Mouse (Mus musculus) small intestine, adult 2 months (tissue): ENCODE results near the gene Kif1a. TPM values are rescaled to one million over a fixed set of nuclear protein-coding genes. Genes with fewer than 3 reads are reported as not detected.

Experiments used
- H3K27ac ChIP-seq: fragments of 200-500 bp; 2 replicates; pipeline ENCODE4 v1.5.1; 2012; ENCODE audit warnings: low read depth, low read length, control low read depth, inconsistent platforms; ENCODE audit not compliant: insufficient read depth
- H3K27me3 ChIP-seq: fragments of 200-500 bp; 2 replicates; pipeline ENCODE4 v1.6.1; 2012; ENCODE audit warnings: mild to moderate bottlenecking, moderate library complexity, low read length, inconsistent platforms; ENCODE audit not compliant: control insufficient read depth, insufficient read depth
- H3K36me3 ChIP-seq: fragments of 200-500 bp; 2 replicates; pipeline ENCODE4 v1.6.1; 2012; ENCODE audit warnings: mild to moderate bottlenecking, low read length, control low read depth, inconsistent platforms; ENCODE audit not compliant: control insufficient read depth, insufficient read depth
- H3K4me1 ChIP-seq: fragments of 200-500 bp; 2 replicates; pipeline ENCODE4 v1.6.1; 2012; ENCODE audit warnings: low read length, inconsistent platforms, mixed read lengths; ENCODE audit not compliant: control insufficient read depth, insufficient read depth, insufficient read length
- H3K4me3 ChIP-seq: fragments of 200-500 bp; 2 replicates; pipeline ENCODE4 v1.5.1; 2012; ENCODE audit warnings: low read depth, mild to moderate bottlenecking, control low read depth, inconsistent platforms, low read length, moderate library complexity
- CTCF ChIP-seq: fragments of 200-500 bp; IDR thresholded peaks from 2 replicates; pipeline ENCODE4 v1.5.1; 2012; ENCODE audit warnings: low read depth, mild to moderate bottlenecking, control low read depth, inconsistent platforms, low read length, moderate library complexity, mixed read lengths; ENCODE audit not compliant: insufficient replicate concordance, insufficient read length; ENCODE audit errors: extremely low read depth
- POLR2A ChIP-seq: fragments of 200-500 bp; IDR thresholded peaks from 2 replicates; pipeline ENCODE4 v1.6.1; 2012; ENCODE audit warnings: low read depth, mild to moderate bottlenecking, control low read depth, inconsistent platforms, low read length, moderate library complexity
- WGBS: fragments of 180-500 bp; shearing (Covaris S2); methylation state at CpG from one replicate; pipeline ENCODE4 v1.1.7; 2018; 5-methylcytosine and 5-hydroxymethylcytosine counted together
- polyA plus RNA-seq: library from polyadenylated mRNA; depleted of rRNA; stranded (reverse); fragments of >200 nt; gene quantifications from 2 replicates; pipeline ENCODE4 v1.2.3, GENCODE M21; 2012

The Kif1a gene
- polyA plus RNA-seq, 1 experiment, result 2.0 TPM

GRCm38 (mm10) chr1:93115471-93115870 lies 13.7 kb upstream of the Kif1a start:
- Histone ChIP-seq H3K36me3 (no peaks in the 10 kb centered on the region), H3K4me3 (peak overlapping the region; percentile 31), H3K4me1 (no peaks in the 10 kb centered on the region; the same call in 1 of the 2 replicates), H3K27ac (no peak overlapping the region), H3K27me3 (0 out of 2 replicates have a peak, but pooled peaks cover 3% of the 10 kb centered on the region)
- TF ChIP-seq POLR2A, result no peak
- no peak for TF ChIP-seq CTCF
- 22% methylated on average over 13 of the region's 13 CpGs for WGBS

- H3K27me3 ChIP-seq, result 0 out of 2 replicates have a peak, but pooled peaks cover 3% of the 10 kb centered on the region
- H3K4me1 ChIP-seq, result no peaks in the 10 kb centered on the region; the same call in 1 of the 2 replicates
- no peaks in the 10 kb centered on the region for H3K36me3 ChIP-seq
- WGBS, result 27% methylated on average over 21 of the region's 21 CpGs
- no peak overlapping the region for H3K27ac ChIP-seq
- peak overlapping the region; percentile 31 for H3K4me3 ChIP-seq
- TF ChIP-seq CTCF (no peak), POLR2A (no peak)
Observed at GRCm38 (mm10) chr1:93114713-93115463, 13.1 kb upstream of the Kif1a start.

GRCm38 (mm10) chr1:93102700-93103099 lies 949 bp upstream of the Kif1a start:
- H3K4me1 ChIP-seq, result no peaks in the 10 kb centered on the region; the same call in 1 of the 2 replicates
- WGBS, result 75% methylated on average over 7 of the region's 7 CpGs

GRCm38 (mm10) chr1:93100576-93101491 lies 917 bp downstream of the Kif1a start:
- Histone ChIP-seq H3K36me3 (no peaks in the 10 kb centered on the region), H3K27ac (no peak overlapping the region), H3K27me3 (peaks cover 35% of the 10 kb centered on the region), H3K4me1 (no peaks in the 10 kb centered on the region; the same call in 1 of the 2 replicates), H3K4me3 (peak overlapping the region; percentile 42)
- TF ChIP-seq POLR2A, result no peak
- TF ChIP-seq CTCF, result no peak
- WGBS, result under 1% methylated on average over 49 of the region's 49 CpGs

More at GRCm38 (mm10) chr1:93102700-93103099, 949 bp upstream of the Kif1a start:
- Histone ChIP-seq H3K27me3 (peaks cover 35% of the 10 kb centered on the region), H3K36me3 (no peaks in the 10 kb centered on the region), H3K4me3 (no peak overlapping the region), H3K27ac (no peak overlapping the region)
- TF ChIP-seq POLR2A (no peak), CTCF (no peak)

GRCm38 (mm10) chr1:93100243-93100575 lies 1.5 kb downstream of the Kif1a start:
- 4% methylated on average over 18 of the region's 18 CpGs for WGBS
- Histone ChIP-seq H3K36me3 (no peaks in the 10 kb centered on the region), H3K4me3 (peak overlapping the region; percentile 42; the same call in 1 of the 2 replicates), H3K27ac (no peak overlapping the region), H3K4me1 (no peaks in the 10 kb centered on the region; the same call in 1 of the 2 replicates), H3K27me3 (peaks cover 35% of the 10 kb centered on the region)
- TF ChIP-seq POLR2A, result no peak
- no peak for TF ChIP-seq CTCF

- 87% methylated on average over 5 of the region's 5 CpGs for WGBS
- no peak overlapping the region for H3K27ac ChIP-seq
- no peaks in the 10 kb centered on the region for H3K36me3 ChIP-seq
- no peak overlapping the region for H3K4me3 ChIP-seq
- no peaks in the 10 kb centered on the region; the same call in 1 of the 2 replicates for H3K4me1 ChIP-seq
- no peak for TF ChIP-seq CTCF
- TF ChIP-seq POLR2A, result no peak
- H3K27me3 ChIP-seq, result peaks cover 35% of the 10 kb centered on the region
Observed at GRCm38 (mm10) chr1:93098956-93099355, 2.8 kb downstream of the Kif1a start.

GRCm38 (mm10) chr1:93092582-93092981 lies 9.2 kb downstream of the Kif1a start:
- H3K4me3 ChIP-seq, result no peak overlapping the region
- 82% methylated on average over 3 of the region's 3 CpGs for WGBS
- TF ChIP-seq POLR2A (no peak), CTCF (no peak)
- no peaks in the 10 kb centered on the region for H3K4me1 ChIP-seq
- no peak overlapping the region for H3K27ac ChIP-seq
- H3K36me3 ChIP-seq, result no peaks in the 10 kb centered on the region
- no peaks in the 10 kb centered on the region for H3K27me3 ChIP-seq
